Mouse (Mus musculus) midbrain, postnatal 0 days (tissue): ENCODE data around the gene Gbf1. TPM values are rescaled to one million over a fixed set of nuclear protein-coding genes. Genes with fewer than 3 reads are reported as not detected.
A peak's percentile ranks its signal among the peaks of the same experiment; 100 is the strongest.

ENCODE experiments used
- ATAC-seq: fragments of 200-750 bp; cut with Nextera tagmentation; 2 replicates; pipeline ENCODE4 v1.8.0; 2017; ENCODE audit warnings: moderate number of reproducible peaks, mild to moderate bottlenecking, moderate TSS enrichment, moderate library complexity; ENCODE audit not compliant: low FRiP score
- DNase-seq: peaks from one replicate; pipeline ENCODE4 v3.0.0-alpha.2; 2015; ENCODE audit warnings: low spot score
- H3K27ac ChIP-seq: fragments of 300-500 bp; sonication (generic); 2 replicates; pipeline ENCODE4 v1.5.1; 2014; ENCODE audit warnings: low read depth, mild to moderate bottlenecking, low read length, mixed read lengths
- H3K27me3 ChIP-seq: fragments of 300-500 bp; sonication (generic); 2 replicates; pipeline ENCODE4 v1.6.1; 2014; ENCODE audit warnings: low read length, control low read depth, mixed read lengths; ENCODE audit not compliant: insufficient read depth
- H3K36me3 ChIP-seq: fragments of 300-500 bp; sonication (generic); 2 replicates; pipeline ENCODE4 v1.6.1; 2014; ENCODE audit warnings: low read length, control low read depth, mixed read lengths; ENCODE audit not compliant: insufficient read depth
- H3K4me1 ChIP-seq: fragments of 300-500 bp; sonication (generic); 2 replicates; pipeline ENCODE4 v1.6.1; 2014; ENCODE audit warnings: mild to moderate bottlenecking, control low read depth, antibody characterized with exemption, low read length, mixed read lengths; ENCODE audit not compliant: insufficient read depth
- H3K4me2 ChIP-seq: fragments of 300-500 bp; sonication (generic); 2 replicates; pipeline ENCODE4 v1.6.1; 2014; ENCODE audit warnings: low read depth, mild to moderate bottlenecking, low read length, mixed read lengths; ENCODE audit not compliant: poor library complexity, severe bottlenecking
- H3K4me3 ChIP-seq: fragments of 300-500 bp; sonication (generic); 2 replicates; pipeline ENCODE4 v1.5.1; 2014; ENCODE audit warnings: low read depth, mild to moderate bottlenecking, low read length, moderate library complexity
- H3K9ac ChIP-seq: fragments of 300-500 bp; sonication (generic); replicated peaks from 2 replicates; pipeline ENCODE4 v1.6.1; 2014; ENCODE audit warnings: mild to moderate bottlenecking, low read length, moderate library complexity, mixed read lengths; ENCODE audit not compliant: poor library complexity, severe bottlenecking
- H3K9me3 ChIP-seq: fragments of 300-500 bp; sonication (generic); 2 replicates; pipeline ENCODE4 v1.6.1; 2016; ENCODE audit warnings: low read length, control low read depth
- CTCF ChIP-seq: IDR thresholded peaks from 2 replicates; pipeline ENCODE4 v1.5.1; 2016; ENCODE audit warnings: antibody characterized with exemption, mild to moderate bottlenecking
- whole genome bisulfite sequencing: fragments of 180-500 bp; shearing (Covaris S2); extraction: QIAGEN DNeasy Blood & Tissue Kit; methylation state at CpG from one replicate; pipeline ENCODE4 v1.1.7; 2014; 5-methylcytosine and 5-hydroxymethylcytosine counted together
- polyA plus RNA-seq: library from polyadenylated mRNA; unstranded; fragments of >200 nt; fragmentation: Nextera tagmentation; extraction: Ambion mirVana; gene quantifications from 2 replicates; pipeline ENCODE4 v1.2.1, GENCODE M21; 2015
- total RNA-seq: library from RNA; depleted of rRNA; stranded (reverse); fragments of >200 nt; gene quantifications from 2 replicates; pipeline ENCODE4 v1.2.3, GENCODE M21; 2014

The Gbf1 gene
- total and polyA plus RNA-seq, 2 experiments from 2014 or later = 51.6 to 59.8 TPM

- Histone ChIP-seq H3K27me3 (no peaks in the 10 kb centered on the region), H3K9me3 (no peaks in the 10 kb centered on the region), H3K4me3 (no peak overlapping the region), H3K36me3 (no peaks in the 10 kb centered on the region), H3K4me1 (no peaks in the 10 kb centered on the region), H3K4me2 (no peak overlapping the region), H3K27ac (no peak overlapping the region), H3K9ac (no peak overlapping the region)
- WGBS = 62% methylated on average over 4 of the region's 4 CpGs
- DNase-seq (peak; percentile 26), ATAC-seq (no peak)
- no peak for TF ChIP-seq CTCF
Observed at GRCm38 (mm10) chr19:46225506-46225905, 73.2 kb downstream of the Gbf1 start.

DNA sequence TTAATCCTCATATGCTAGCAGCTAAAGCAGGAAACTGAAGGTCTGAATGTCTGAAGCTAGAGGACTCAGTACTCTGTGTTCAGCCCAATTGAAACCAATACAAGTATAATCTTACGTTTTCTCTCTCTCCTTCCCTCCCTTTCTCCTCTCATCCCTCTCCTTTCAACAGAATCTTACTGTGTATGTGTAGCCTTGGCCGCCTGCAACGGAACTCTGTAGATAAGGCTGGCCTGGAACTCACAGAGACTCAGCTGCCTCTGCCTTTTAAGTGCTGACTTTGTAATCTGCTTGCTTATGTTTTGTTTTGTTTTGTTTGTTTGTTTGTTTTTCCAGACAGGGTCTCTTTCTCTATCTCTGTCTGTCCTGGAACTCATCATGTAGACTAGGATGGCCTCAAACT, 74.0 kb downstream of the Gbf1 start:
- no peak for ATAC-seq
- 88% methylated on average over 3 of the region's 3 CpGs for WGBS
- no peaks in the 10 kb centered on the region for H3K27me3 ChIP-seq
- no peak overlapping the region for H3K27ac ChIP-seq
- no peaks in the 10 kb centered on the region for H3K4me1 ChIP-seq
- DNase-seq = no peak
- TF ChIP-seq CTCF = no peak
- no peak overlapping the region for H3K4me3 ChIP-seq
- H3K4me2 ChIP-seq = no peak overlapping the region
- no peaks in the 10 kb centered on the region for H3K36me3 ChIP-seq
- H3K9me3 ChIP-seq = no peaks in the 10 kb centered on the region
- H3K9ac ChIP-seq = no peak overlapping the region

DNA sequence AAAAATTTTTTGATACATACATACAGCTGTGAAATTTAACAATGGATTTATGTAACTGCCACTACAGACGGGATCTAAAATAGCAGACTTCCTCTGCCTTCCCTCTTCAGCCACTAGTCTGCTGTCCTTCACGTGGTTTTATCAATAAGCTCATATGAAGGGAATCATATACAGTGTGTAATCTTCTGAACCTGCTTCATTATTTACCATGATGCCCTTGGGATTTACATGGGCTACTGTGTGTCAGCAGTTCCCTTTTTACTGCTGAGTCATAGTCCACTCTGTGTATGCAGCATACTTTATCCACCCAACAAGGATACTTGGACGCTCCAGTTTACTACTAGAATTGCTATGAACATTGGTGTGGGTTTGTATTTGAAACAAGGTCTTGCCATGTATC, 75.0 kb downstream of the Gbf1 start:
- DNase-seq (no peak), ATAC-seq (no peak)
- H3K4me3 ChIP-seq = no peak overlapping the region
- H3K4me2 ChIP-seq = no peak overlapping the region
- H3K27ac ChIP-seq = no peak overlapping the region
- no peaks in the 10 kb centered on the region for H3K27me3 ChIP-seq
- H3K9ac ChIP-seq = no peak overlapping the region
- H3K36me3 ChIP-seq = no peaks in the 10 kb centered on the region
- WGBS = 93% methylated on average over 3 of the region's 3 CpGs
- no peaks in the 10 kb centered on the region for H3K4me1 ChIP-seq
- H3K9me3 ChIP-seq = no peaks in the 10 kb centered on the region
- TF ChIP-seq CTCF = no peak

DNA sequence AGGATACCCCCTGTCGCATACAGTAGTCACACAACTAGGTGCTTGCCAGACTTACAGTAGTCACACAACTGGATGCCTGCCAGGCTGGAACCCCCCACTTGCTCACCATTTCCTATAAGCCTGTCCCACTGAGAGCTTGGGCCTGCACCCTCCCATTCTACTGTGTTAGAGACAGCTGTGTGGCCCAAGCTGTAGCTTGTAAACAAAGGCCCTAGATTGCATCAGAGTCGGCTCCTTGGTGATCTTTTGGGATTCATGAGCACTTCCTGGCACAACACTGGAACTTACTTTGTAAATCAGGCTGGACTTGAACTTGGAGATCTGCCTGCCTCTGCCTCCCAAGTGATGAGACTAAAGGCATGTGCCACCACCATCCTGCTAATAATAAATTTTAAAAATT, 82.1 kb downstream of the Gbf1 start:
- ATAC-seq (no peak), DNase-seq (no peak)
- no peak for TF ChIP-seq CTCF
- H3K27me3 ChIP-seq = no peaks in the 10 kb centered on the region
- no peak overlapping the region for H3K4me2 ChIP-seq
- H3K36me3 ChIP-seq = no peaks in the 10 kb centered on the region
- H3K9ac ChIP-seq = no peak overlapping the region
- no peaks in the 10 kb centered on the region for H3K9me3 ChIP-seq
- no peak overlapping the region for H3K4me3 ChIP-seq
- 91% methylated on average over 2 of the region's 2 CpGs for WGBS
- H3K27ac ChIP-seq = no peak overlapping the region
- H3K4me1 ChIP-seq = no peaks in the 10 kb centered on the region

- Histone ChIP-seq H3K4me2 (no peak overlapping the region), H3K27me3 (no peaks in the 10 kb centered on the region), H3K9me3 (no peaks in the 10 kb centered on the region), H3K36me3 (no peaks in the 10 kb centered on the region), H3K4me1 (no peaks in the 10 kb centered on the region), H3K27ac (no peak overlapping the region), H3K9ac (no peak overlapping the region), H3K4me3 (no peak overlapping the region)
- WGBS = 23% methylated on average over 5 of the region's 5 CpGs
- no peak for ATAC-seq
- no peak for DNase-seq
- TF ChIP-seq CTCF = no peak
Observed at GRCm38 (mm10) chr19:46236658-46237057, 84.3 kb downstream of the Gbf1 start.

GRCm38 (mm10) chr19:46240246-46240645, 87.9 kb downstream of the Gbf1 start:
- no peak overlapping the region for H3K9ac ChIP-seq
- DNase-seq (no peak), ATAC-seq (no peak)
- no peaks in the 10 kb centered on the region for H3K4me1 ChIP-seq
- no peak for TF ChIP-seq CTCF
- H3K27ac ChIP-seq = no peak overlapping the region
- H3K36me3 ChIP-seq = no peaks in the 10 kb centered on the region
- no peaks in the 10 kb centered on the region for H3K27me3 ChIP-seq
- H3K9me3 ChIP-seq = no peaks in the 10 kb centered on the region
- H3K4me2 ChIP-seq = no peak overlapping the region
- WGBS = 60% methylated on average over 2 of the region's 2 CpGs
- H3K4me3 ChIP-seq = no peak overlapping the region
